Mouse (Mus musculus) CH12.LX (cell line): ENCODE measurements around the gene Creb5. TPM values are rescaled to one million over a fixed set of nuclear protein-coding genes. Genes with fewer than 3 reads are reported as not detected.

ENCODE experiments used
- DNase-seq: peaks from one replicate; pipeline ENCODE4 v3.0.0-alpha.2; 2013; ENCODE audit errors: extremely low read depth
- H3K27ac ChIP-seq: 2 replicates; pipeline ENCODE4 v1.5.1; 2012; ENCODE audit warnings: low read depth, mild to moderate bottlenecking, control low read depth, moderate library complexity; ENCODE audit not compliant: insufficient read depth
- H3K27me3 ChIP-seq: replicated peaks from 2 replicates; pipeline ENCODE3; 2012; ENCODE audit warnings: inconsistent platforms
- H3K36me3 ChIP-seq, 2 experiments: replicated peaks in 1 of 2; 2 replicates each; pipeline versions ENCODE3 to v1.6.1; 2012; ENCODE audit warnings: inconsistent platforms in 1 of 2, low read length in 1 of 2, mild to moderate bottlenecking in 1 of 2, mixed read lengths in 1 of 2, moderate library complexity in 1 of 2; ENCODE audit not compliant: control insufficient read depth in 1 of 2, insufficient read depth in 1 of 2
- H3K4me1 ChIP-seq, 2 experiments: 2 replicates each; pipeline ENCODE4 v1.6.1; 2012; ENCODE audit warnings: inconsistent platforms in 1 of 2, moderate library complexity in 1 of 2; ENCODE audit not compliant: insufficient read depth in 2 of 2, control insufficient read depth in 1 of 2
- H3K4me2 ChIP-seq: 2 replicates; pipeline ENCODE4 v1.6.1; 2012; ENCODE audit warnings: low read depth, mild to moderate bottlenecking, control low read depth; ENCODE audit not compliant: poor library complexity, insufficient read depth, severe bottlenecking
- H3K4me3 ChIP-seq, 3 experiments: fragments of 150-350 bp in 1 of 3; sonication (generic) in 1 of 3; replicated peaks in 1 of 3; 2 replicates each; pipeline versions ENCODE3 to v1.5.1; 2011 to 2012; ENCODE audit warnings: low read depth in 2 of 3, low read length in 2 of 3, mild to moderate bottlenecking in 2 of 3, moderate library complexity in 2 of 3, control low read depth in 1 of 3, improper control_type of control experiment in 1 of 3, inconsistent platforms in 1 of 3, mixed read lengths in 1 of 3; ENCODE audit not compliant: poor library complexity in 1 of 3
- H3K79me2 ChIP-seq: replicated peaks from 2 replicates; pipeline ENCODE4 v1.6.1; 2012; ENCODE audit warnings: mild to moderate bottlenecking, moderate library complexity; ENCODE audit not compliant: control insufficient read depth, poor library complexity, insufficient read depth, severe bottlenecking; ENCODE audit errors: extremely low read depth
- H3K9ac ChIP-seq: 2 replicates; pipeline ENCODE4 v1.6.1; 2012; ENCODE audit warnings: low read depth, mild to moderate bottlenecking, control low read depth, moderate library complexity; ENCODE audit not compliant: insufficient read depth
- H3K9me3 ChIP-seq: replicated peaks from 2 replicates; pipeline ENCODE3; 2012; ENCODE audit warnings: low read length, inconsistent platforms, mixed read lengths
- BHLHE40 ChIP-seq: IDR thresholded peaks from 2 replicates; pipeline ENCODE4 v1.6.1; 2011; ENCODE audit warnings: mild to moderate bottlenecking, low read depth, low read length, improper control_type of control experiment
- CHD1 ChIP-seq: IDR thresholded peaks from 2 replicates; pipeline ENCODE4 v1.6.1; 2012; ENCODE audit warnings: low read depth, low read length, improper control_type of control experiment, inconsistent platforms
- CHD2 ChIP-seq: IDR thresholded peaks from 2 replicates; pipeline ENCODE4 v1.6.1; 2011; ENCODE audit warnings: low read length, improper control_type of control experiment
- CTCF ChIP-seq, 2 experiments: IDR thresholded peaks in 1 of 2; conservative IDR thresholded peaks in 1 of 2; 2 replicates each; pipeline ENCODE4 v1.5.1; 2011 to 2012; ENCODE audit warnings: low read depth in 2 of 2, low read length in 2 of 2, improper control_type of control experiment in 1 of 2, inconsistent platforms in 1 of 2, mild to moderate bottlenecking in 1 of 2, moderate library complexity in 1 of 2
- ETS1 ChIP-seq: conservative IDR thresholded peaks from 2 replicates; pipeline ENCODE4 v1.6.1; 2012; ENCODE audit warnings: low read depth, mild to moderate bottlenecking, inconsistent platforms, low read length, improper control_type of control experiment, moderate library complexity
- HCFC1 ChIP-seq: IDR thresholded peaks from 2 replicates; pipeline ENCODE4 v1.6.1; 2012; ENCODE audit warnings: low read depth, mild to moderate bottlenecking, inconsistent platforms, low read length, improper control_type of control experiment
- IRF4 ChIP-seq: IDR thresholded peaks from 2 replicates; pipeline ENCODE4 v1.6.1; 2014; ENCODE audit warnings: low read depth, mild to moderate bottlenecking, inconsistent platforms, low read length, improper control_type of control experiment
- JUN ChIP-seq: IDR thresholded peaks from 2 replicates; pipeline ENCODE4 v1.6.1; 2011; ENCODE audit warnings: low read depth, mild to moderate bottlenecking, low read length, improper control_type of control experiment, moderate library complexity; ENCODE audit not compliant: insufficient read depth
- JUND ChIP-seq: conservative IDR thresholded peaks from 2 replicates; pipeline ENCODE4 v1.6.1; 2011; ENCODE audit warnings: low read depth, low read length, improper control_type of control experiment
- MAX ChIP-seq: IDR thresholded peaks from 2 replicates; pipeline ENCODE4 v1.6.1; 2011; ENCODE audit warnings: low read length, improper control_type of control experiment
- MAZ ChIP-seq: IDR thresholded peaks from 2 replicates; pipeline ENCODE4 v1.6.1; 2012; ENCODE audit warnings: low read depth, mild to moderate bottlenecking, inconsistent platforms, low read length, improper control_type of control experiment, moderate library complexity
- MEF2A ChIP-seq: IDR thresholded peaks from 2 replicates; pipeline ENCODE4 v1.6.1; 2014; ENCODE audit warnings: low read depth, mild to moderate bottlenecking, inconsistent platforms, low read length, improper control_type of control experiment, borderline replicate concordance
- MXI1 ChIP-seq: IDR thresholded peaks from 2 replicates; pipeline ENCODE4 v1.6.1; 2011; ENCODE audit warnings: mild to moderate bottlenecking, low read depth, low read length, improper control_type of control experiment
- PAX5 ChIP-seq: IDR thresholded peaks from 2 replicates; pipeline ENCODE4 v1.6.1; 2012; ENCODE audit warnings: low read length, inconsistent platforms, mixed read lengths
- POLR2A ChIP-seq: IDR thresholded peaks from 2 replicates; pipeline ENCODE4 v1.6.1; 2011; ENCODE audit warnings: low read depth, mild to moderate bottlenecking, improper control_type of control experiment, low read length
- POLR2AphosphoS2 ChIP-seq: IDR thresholded peaks from 2 replicates; pipeline ENCODE4 v1.6.1; 2011; ENCODE audit warnings: low read depth, low read length, improper control_type of control experiment
- RAD21 ChIP-seq: IDR thresholded peaks from 2 replicates; pipeline ENCODE4 v1.6.1; 2011; ENCODE audit warnings: low read depth, mild to moderate bottlenecking, low read length, improper control_type of control experiment, moderate library complexity
- SMC3 ChIP-seq: IDR thresholded peaks from 2 replicates; pipeline ENCODE4 v1.6.1; 2011; ENCODE audit warnings: low read depth, low read length, improper control_type of control experiment
- USF1 ChIP-seq: IDR thresholded peaks from 2 replicates; pipeline ENCODE4 v1.6.1; 2014; ENCODE audit warnings: low read depth, mild to moderate bottlenecking, inconsistent platforms, low read length, improper control_type of control experiment
- ZC3H11A ChIP-seq: IDR thresholded peaks from 2 replicates; pipeline ENCODE4 v1.6.1; 2012; ENCODE audit warnings: low read depth, mild to moderate bottlenecking, inconsistent platforms, low read length, improper control_type of control experiment
- ZKSCAN1 ChIP-seq: IDR thresholded peaks from 2 replicates; pipeline ENCODE4 v1.6.1; 2012; ENCODE audit warnings: low read depth, inconsistent platforms, low read length, improper control_type of control experiment, borderline replicate concordance
- ZMIZ1 ChIP-seq: IDR thresholded peaks from 2 replicates; pipeline ENCODE4 v1.6.1; 2012; ENCODE audit warnings: low read depth, mild to moderate bottlenecking, inconsistent platforms, low read length, improper control_type of control experiment
- dilution Hi-C: fragments of 300-500 bp; cut with MboI; formaldehyde crosslinking; loops from 2 replicates; pipeline ENCODE4 v1.14.3; 2020; ENCODE audit warnings: low sequenced_read_pairs; ENCODE audit not compliant: extremely low pct_unique_long_range_greater_than_20kb, extremely low pct_ligation_motif_present
- in situ Hi-C: fragments of 300-500 bp; cut with MboI; formaldehyde crosslinking; loops from 3 replicates; pipeline ENCODE4 v1.14.3; 2019; ENCODE audit warnings: low sequenced_read_pairs, low pct_ligation_motif_present, low pct_unique_long_range_greater_than_20kb, mixed read lengths
- polyA plus RNA-seq: library from polyadenylated mRNA; unstranded; fragments of >175 nt; gene quantifications from 2 replicates; pipeline ENCODE4 v1.2.1, GENCODE M21; 2012; ENCODE audit warnings: low read depth; ENCODE audit not compliant: insufficient read length
- total RNA-seq, 2 experiments: library from RNA; depleted of rRNA; stranded (reverse); fragments of 300-350 nt in 1 of 2; fragments of >200 nt in 1 of 2; gene quantifications; 2 replicates each; pipeline ENCODE4 v1.2.3; 2012 to 2014

Gene Creb5
- total and polyA plus RNA-seq, 3 experiments, result 0.68 to 2.1 (median 0.86) TPM

- Histone ChIP-seq H3K9ac (no peak overlapping the region), H3K4me1 (peaks cover 12 to 24% of the 10 kb centered on the region in 2 experiments), H3K4me2 (no peak overlapping the region), H3K36me3 (no peaks in the 10 kb centered on the region), H3K79me2 (no peaks in the 10 kb centered on the region), H3K27me3 (no peaks in the 10 kb centered on the region), H3K4me3 (no peak overlapping the region), H3K27ac (no peak overlapping the region), H3K9me3 (no peaks in the 10 kb centered on the region)
- DNase-seq, result no peak
- dilution Hi-C loops (no loop called here), in situ Hi-C loops (loop anchor here (25.0 kb wide), 2 partner anchors 127 to 223 kb away; partner anchors contain the start of gene Creb5)
- TF ChIP-seq IRF4 (no peak), JUN (no peak), CTCF (conservative IDR thresholded peaks at IDR 0.05 in 1 of 2, IDR thresholded peaks at IDR 0.05 in 1 of 2; ENCODE audit: low read depth in 2 of 2, low read length in 2 of 2) (peak in 1 of 2 experiments; percentile 50; a peak in 2 of 4 replicates), MEF2A (no peak), BHLHE40 (no peak), JUND (no peak), RAD21 (peak; percentile 43), PAX5 (no peak), SMC3 (peak; percentile 52), CHD1 (no peak)
Observed at GRCm38 (mm10) chr6:53510005-53510404, 222.9 kb downstream of the Creb5 start.

DNA sequence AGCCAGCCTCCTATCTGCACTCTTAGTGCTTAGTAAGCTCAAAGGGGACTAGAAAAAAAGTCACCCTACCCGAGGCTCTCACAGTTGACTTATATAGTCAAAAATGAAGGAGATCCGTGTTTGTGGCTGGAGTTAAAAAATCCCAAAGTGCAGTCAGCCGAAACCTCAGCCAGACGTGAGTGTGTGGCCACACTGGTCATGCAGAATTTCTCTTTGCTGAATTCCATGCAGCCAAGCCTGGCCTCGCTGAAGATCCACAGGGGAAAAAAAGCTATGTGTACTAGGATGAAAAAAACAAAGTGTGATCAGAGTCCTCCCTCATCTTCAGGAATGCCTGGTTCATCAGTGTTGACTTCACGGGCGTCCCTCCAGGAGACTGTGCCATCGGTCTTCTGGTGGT, 225.2 kb downstream of the Creb5 start:
- Histone ChIP-seq H3K27ac (no peak overlapping the region), H3K4me3 (no peak overlapping the region), H3K36me3 (no peaks in the 10 kb centered on the region), H3K79me2 (no peaks in the 10 kb centered on the region), H3K4me2 (no peak overlapping the region), H3K9me3 (no peaks in the 10 kb centered on the region), H3K27me3 (no peaks in the 10 kb centered on the region), H3K4me1 (peaks cover 9 to 20% of the 10 kb centered on the region in 2 experiments), H3K9ac (no peak overlapping the region)
- in situ Hi-C loops (loop anchor here (25.0 kb wide), 2 partner anchors 125 to 225 kb away; partner anchors contain the start of gene Creb5), dilution Hi-C loops (no loop called here)
- TF ChIP-seq ETS1, result no peak
- no peak for TF ChIP-seq ZKSCAN1
- TF ChIP-seq MAZ, result no peak
- no peak for TF ChIP-seq RAD21
- no peak for TF ChIP-seq CHD2
- TF ChIP-seq POLR2A, result no peak
- TF ChIP-seq HCFC1, result no peak
- TF ChIP-seq USF1, result no peak
- TF ChIP-seq IRF4, result no peak
- TF ChIP-seq JUND, result no peak
- TF ChIP-seq MXI1, result no peak
- no peak for TF ChIP-seq ZMIZ1
- no peak for TF ChIP-seq PAX5
- TF ChIP-seq JUN, result no peak
- no peak for TF ChIP-seq POLR2AphosphoS2
- no peak for TF ChIP-seq SMC3
- TF ChIP-seq ZC3H11A, result no peak
- no peak for TF ChIP-seq CHD1
- no peak for TF ChIP-seq BHLHE40
- TF ChIP-seq MAX, result no peak
- no peak for DNase-seq
